Mouse (Mus musculus) embryo, embryonic 9.5 days (tissue): Measurements from ENCODE around the gene Ptcra.
"Not testable (repeated sequence)": the region's sequence is repeated elsewhere in the genome, so short reads cannot be mapped to it uniquely, and the experiment has no call there.

Experiments
- DNase-seq: peaks from one replicate; pipeline ENCODE4 v3.0.0-alpha.2; 2017; ENCODE audit errors: extremely low spot score

Gene Ptcra

GRCm38 (mm10) chr17:46771616-46772015, 8.1 kb upstream of the Ptcra start:
- DNase-seq, result no peak

- DNase-seq, result no peak
Measured at GRCm38 (mm10) chr17:46771025-46771424, 7.5 kb upstream of the Ptcra start.

DNA sequence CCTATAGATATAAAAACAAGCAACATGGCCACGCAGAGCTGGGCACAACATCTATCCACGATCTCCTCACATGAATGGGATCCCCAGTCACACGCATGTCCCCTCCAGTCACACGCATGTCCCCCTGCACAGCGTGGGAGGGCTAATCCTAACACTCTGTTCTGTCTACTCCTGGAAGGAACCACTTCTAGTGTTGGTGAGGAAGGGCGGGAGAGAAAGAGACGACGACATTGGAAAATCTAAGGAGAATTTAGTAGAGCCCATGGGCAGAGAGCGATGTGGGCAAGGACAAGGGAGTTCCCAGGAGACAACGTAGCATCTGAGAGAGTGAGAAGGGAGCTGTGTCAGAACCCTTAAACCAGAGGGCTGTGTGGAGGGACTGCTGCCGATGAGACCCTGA, 7.0 kb upstream of the Ptcra start:
- DNase-seq, result no peak

GRCm38 (mm10) chr17:46767868-46768267, 4.4 kb upstream of the Ptcra start:
- DNase-seq, result no peak

DNA sequence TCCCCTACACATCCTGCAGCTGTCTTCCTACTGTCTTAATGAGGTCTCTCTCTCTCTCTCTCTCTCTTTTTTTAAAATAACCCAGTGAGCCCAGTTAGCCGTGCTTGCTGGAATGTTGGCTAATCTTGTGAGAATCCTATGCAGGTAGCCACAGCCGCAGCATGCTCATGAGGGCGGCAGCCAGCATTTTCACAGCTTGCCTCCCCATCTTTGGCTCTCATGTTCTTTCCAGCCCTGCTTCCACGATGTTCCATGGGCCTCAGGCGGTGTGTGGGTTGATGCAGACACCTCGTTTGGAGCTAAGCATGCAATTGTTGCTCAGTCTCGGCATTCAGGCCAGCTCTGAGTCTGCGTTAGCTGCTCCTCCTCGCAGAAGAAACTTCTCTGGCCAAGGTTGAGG, 1.4 kb upstream of the Ptcra start:
- not testable (repeated sequence) for DNase-seq

GRCm38 (mm10) chr17:46758753-46759152, 4.8 kb downstream of the Ptcra start:
- DNase-seq, result no peak

DNA sequence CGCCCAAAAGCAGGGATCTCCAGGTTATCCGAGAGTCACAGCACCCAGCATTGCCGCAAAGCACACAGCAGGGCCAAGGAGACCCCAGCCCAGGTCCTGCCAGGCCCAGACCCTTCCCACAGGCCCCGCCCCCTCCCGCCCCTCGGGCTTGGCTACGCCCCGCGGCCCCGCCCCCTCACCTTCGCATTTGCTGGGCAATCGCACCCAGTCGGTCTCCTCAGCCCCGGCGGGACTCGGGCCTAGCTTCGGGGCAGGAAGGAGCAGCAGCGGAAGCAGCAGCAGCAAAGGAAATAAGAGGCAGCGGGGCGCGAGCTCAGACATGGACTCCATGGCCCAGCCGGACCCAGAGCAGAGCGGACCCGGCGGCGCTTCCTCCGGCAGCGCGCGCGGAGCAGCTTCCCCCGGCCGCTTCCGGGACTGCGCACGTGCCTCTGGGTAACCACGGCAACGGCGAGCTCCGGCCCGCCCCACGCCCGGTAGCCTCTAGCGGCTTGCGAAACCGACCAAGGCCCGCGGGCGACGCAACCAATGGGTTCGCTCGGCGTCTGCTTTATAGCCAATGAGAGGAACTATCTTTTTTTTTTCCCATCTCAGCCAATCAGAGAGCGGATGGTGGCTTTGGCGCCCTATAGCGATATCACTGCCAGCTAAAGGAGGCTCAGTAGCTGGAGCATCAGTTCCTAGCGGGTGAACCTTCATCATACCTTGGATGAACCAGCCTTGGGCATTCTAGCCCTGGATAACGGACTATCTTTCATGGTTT, 11.5 kb downstream of the Ptcra start, which contains the start of gene Cnpy3:
Gene Cnpy3 (minus strand): TSS at position 421 of the 763 bp plus-strand sequence.
- peak; percentile 98 for DNase-seq

GRCm38 (mm10) chr17:46751056-46751793, 12.3 kb downstream of the Ptcra start:
- DNase-seq, result no peak

GRCm38 (mm10) chr17:46750580-46750979, 12.9 kb downstream of the Ptcra start:
- DNase-seq, result no peak

DNA sequence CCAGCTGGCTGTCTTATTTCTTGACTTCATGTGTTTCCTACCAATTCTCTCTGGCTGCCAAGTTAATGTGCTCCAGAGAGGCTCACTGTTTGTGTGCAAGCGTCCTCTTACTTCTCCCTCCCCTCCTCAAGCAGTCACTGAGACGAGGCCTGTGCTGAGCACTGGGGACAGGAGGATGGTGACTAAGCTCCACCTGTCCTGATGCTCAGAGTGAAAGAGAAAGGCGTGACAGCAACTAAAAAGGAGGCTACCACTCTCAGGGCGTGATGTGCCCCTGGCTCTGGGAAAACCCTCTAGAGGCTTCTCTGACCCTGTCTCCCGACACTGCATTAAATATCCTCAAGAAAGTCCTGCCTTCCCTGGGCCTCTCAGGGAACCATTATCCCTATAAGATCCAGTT, 14.2 kb downstream of the Ptcra start:
- no peak for DNase-seq

GRCm38 (mm10) chr17:46747806-46748205, 15.7 kb downstream of the Ptcra start:
- no peak for DNase-seq

DNA sequence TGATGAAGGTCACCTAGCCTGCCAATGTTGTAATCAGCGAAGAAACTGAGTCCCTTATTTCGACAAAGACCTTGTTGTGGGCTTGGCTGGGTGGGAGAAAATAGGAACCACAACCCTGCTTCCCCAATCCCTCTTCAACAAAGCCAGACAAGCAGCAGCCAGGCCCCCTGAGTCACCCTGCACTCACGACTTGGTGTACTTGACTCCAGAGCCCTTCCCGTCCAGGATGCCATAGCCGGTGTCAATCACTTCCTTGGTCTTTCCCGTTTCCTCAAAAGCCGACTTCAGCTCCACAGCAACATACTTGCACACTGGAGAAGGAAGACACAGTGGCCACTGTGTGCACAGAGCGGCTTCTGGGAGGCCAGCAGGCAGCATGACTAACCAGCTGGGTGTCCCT, 16.3 kb downstream of the Ptcra start:
- no peak for DNase-seq

- DNase-seq, result no peak
Measured at GRCm38 (mm10) chr17:46745506-46745905, 18.0 kb downstream of the Ptcra start.

- DNase-seq, result no peak
Measured at GRCm38 (mm10) chr17:46742986-46743385, 20.5 kb downstream of the Ptcra start.

DNA sequence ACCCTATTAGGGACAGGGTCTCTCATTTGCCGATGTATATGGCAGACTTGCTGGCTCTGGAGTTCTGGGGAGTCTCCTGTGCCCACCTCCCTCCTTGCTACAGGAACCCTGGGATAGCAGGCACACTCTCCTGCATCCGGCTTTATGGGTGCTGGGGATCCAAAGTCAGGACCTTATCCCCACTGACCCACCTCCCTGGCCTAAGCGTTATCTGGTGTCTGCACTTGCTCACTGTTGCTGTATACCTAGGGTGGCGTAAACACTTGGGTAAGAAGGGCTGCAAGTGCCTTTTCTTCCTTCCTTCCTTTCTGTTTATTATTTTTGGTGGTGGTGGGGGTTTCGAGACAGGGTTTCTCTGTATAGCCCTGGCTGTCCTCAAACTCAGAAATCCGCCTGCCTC, 22.2 kb downstream of the Ptcra start:
- DNase-seq, result no peak

DNA sequence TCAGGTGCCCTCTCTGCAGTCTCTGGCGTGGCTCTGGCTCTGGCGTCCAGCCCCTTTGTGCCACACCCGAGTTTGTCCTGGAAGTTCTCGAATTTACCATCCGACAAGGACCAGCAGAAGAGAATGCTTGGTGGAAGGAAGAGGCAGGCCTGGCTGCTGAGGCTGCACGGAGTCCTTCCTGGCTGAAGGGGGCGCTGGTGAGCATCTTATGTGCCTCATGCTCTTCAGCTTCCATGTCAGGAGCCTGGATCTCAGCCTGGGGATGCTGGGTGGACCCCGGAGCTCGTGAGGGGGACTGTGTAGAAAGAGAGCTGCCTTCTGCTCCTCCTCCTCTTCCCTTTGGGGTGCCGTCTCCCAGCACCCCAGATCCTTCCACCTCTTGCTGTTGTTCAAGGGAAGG, 27.4 kb downstream of the Ptcra start:
- no peak for DNase-seq

DNA sequence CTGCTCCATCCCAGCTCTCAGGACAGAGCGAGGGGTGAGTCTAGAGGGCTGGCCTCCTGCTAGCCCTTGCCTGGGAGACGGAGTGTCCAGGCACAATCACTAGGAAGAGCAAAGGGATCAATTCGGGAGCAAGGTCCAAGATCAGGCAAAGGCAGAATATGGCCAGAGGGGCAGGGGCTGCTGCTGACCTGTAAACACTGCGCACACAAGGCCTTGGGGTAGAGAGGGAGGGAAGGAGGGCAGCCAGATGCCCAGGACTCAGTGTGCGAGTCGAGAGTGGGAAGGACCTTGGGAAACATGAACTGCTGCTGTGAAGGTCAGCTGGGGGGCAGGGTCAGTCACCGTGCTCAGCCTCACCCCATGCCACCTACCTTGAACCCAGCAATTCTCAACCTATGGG, 28.2 kb downstream of the Ptcra start:
- no peak for DNase-seq

DNA sequence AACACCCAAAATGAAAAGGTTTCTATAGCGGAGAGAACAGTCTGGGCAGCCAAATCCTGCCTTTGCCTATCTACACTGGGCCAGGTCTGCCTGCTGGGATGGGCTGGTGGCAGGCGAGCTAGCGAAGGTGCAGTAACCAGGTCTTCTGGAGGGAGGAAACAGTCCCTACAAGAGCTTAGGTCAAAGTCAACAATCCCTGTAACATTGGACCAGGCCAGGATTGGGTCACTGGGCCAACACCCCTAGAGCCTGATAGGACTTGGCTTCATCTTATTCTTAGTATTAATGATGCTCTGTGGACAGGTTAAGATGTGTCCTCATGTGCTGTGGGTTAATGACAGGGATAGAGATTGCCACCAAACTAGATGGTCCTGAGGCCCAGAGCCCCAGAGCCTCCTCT, 29.5 kb downstream of the Ptcra start:
- DNase-seq, result no peak

DNA sequence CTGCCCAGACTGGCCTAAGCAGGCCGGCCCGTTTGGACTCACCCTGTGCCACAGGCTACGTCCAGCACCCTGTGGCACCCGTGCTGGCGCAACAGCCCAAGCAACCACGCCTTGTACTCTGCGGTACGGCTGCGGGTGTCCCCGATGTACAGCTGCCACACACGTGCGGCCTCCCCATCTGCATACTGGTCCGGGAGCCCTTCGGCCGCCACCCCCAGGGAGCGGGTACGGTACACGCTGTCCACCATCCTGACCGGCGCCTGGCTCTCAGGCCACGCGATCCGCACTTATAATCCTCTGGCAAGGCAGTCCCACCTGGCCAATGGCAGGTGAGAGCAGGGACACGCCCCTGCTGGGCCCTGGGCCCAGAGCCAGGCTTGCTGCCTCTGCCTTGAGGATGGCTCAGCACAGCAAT, 34.6 kb downstream of the Ptcra start, which contains the start of gene Gnmt:
Gene Gnmt (minus strand): TSS at position 265 of the 415 bp plus-strand sequence.
- DNase-seq, result no peak

DNA sequence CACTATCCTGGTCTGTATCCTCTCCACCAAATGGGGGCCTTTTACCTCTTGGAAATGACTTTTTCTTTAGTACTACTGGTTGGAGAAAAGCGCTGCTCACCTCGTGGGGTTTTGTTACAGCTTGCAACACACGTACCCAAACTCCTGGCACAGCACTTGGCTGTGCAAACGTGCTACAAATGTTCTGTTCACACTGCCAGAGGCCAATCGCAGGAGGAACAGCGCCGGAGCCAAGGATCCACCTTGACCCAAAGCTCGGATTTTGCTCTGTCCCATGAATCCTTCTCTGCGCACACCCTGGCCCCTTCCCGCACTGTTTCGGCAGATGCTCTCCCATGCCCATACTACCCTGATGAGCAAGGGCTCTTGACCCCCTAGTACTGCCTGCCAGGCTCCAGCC, 35.0 kb downstream of the Ptcra start:
- DNase-seq, result no peak

- no peak for DNase-seq
Measured at GRCm38 (mm10) chr17:46728021-46728420, 35.5 kb downstream of the Ptcra start.

GRCm38 (mm10) chr17:46727271-46727670, 36.2 kb downstream of the Ptcra start:
- no peak for DNase-seq
